Mouse (Mus musculus): ENCODE results near the gene Gnai2.
A peak's percentile ranks its signal among the peaks of the same experiment; 100 is the strongest.

Gene Gnai2

DNA sequence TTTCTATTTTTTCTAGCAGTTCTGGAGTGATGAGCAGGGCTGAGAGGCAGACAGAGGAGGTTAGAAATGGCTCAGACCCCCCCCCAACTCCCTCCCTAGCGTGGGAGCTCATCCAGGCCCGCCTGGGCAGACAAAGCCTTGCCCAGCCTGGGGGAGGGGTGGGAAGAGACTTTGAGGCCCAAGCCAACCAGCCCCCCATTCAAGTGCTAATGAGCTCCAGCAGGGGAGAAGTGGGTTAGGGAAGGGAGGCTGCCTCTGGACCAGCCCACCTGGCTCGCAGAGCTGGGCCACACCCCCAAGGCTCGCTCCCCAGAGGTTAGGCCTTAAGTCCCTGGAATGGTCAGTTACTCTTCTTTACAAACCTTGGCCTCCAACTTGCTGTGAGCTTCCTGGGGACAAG lies 4.6 kb downstream of the Gnai2 start:
- no peak for DNase-seq (ENCODE audit: low spot score)

DNA sequence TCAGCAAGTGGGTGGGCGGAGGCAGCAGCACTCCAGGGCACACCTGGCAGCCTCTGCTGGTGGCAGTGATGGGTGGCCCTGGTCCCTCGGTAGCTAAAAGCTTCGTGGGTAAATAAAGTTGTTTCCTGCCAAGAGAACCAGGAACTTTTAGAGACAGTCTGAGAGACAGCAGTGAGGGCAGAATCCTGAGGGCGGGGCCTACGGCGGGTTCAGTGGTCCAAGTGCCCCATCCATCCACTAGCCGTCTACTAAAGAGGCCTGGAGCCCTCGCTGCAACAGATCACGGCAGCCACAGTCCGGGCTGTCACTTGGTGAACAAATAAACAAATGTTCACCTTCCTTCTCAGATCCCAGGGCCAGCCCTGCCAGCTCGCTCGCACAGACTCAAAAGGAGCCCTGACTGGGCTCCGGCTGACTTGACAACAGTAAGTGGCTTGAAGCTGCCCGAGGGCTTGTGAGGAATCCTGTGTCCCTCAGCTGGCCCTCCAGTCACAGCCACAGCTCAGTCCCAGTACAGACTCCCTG lies 5.2 kb downstream of the Gnai2 start:
- no peak for DNase-seq (ENCODE audit: low spot score)

DNA sequence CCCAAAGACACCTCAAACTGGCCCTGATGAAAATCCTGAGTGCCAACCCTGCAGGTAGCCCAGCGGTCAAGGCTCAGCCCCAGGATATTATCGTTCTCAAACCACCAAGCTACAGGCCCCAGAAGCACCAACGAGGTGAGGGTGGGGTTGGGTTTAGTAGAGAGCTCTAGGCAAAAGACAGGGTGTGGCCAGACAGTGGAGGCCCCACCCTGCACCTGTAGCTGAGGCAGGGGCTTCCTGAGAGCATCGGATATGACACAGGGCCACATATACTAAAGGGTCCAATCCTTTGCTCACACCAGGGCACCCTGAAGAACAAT lies 5.8 kb downstream of the Gnai2 start:
- no peak for DNase-seq (ENCODE audit: low spot score)

DNA sequence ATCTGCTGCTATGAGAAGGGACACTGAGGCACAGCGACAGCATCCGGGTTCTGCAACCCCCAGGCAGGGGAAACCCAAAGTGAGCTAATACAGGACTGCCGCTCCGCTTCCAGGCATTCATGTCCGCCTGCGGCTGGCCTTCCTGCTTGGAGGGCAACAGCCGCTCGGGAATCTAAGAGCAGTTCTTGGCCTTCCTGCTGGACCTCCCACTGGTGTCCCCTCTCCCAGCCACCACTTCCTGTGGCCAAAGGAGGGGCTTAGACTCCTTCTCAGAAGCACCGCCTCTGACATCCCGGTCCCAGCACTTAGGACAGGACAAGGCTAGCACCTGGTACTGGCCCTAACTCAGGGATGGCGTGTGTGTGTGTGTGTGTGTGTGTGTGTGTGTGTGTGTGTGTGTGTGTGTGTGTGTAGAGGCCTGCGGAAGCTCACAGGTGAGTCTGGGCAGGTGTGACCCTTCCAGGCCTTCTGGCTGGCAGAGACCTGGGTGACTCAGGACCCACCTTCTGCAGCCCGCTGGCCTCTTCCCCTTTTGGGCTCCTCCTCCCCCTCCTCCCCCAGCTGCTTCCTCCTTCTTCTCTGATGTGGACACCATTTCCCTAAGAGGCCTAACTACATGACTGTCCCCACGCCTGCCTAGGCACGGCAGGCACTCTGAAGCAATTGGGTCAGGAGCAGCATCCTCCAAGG lies 6.3 kb downstream of the Gnai2 start:
- DNase-seq (ENCODE audit: low spot score): no peak

DNA sequence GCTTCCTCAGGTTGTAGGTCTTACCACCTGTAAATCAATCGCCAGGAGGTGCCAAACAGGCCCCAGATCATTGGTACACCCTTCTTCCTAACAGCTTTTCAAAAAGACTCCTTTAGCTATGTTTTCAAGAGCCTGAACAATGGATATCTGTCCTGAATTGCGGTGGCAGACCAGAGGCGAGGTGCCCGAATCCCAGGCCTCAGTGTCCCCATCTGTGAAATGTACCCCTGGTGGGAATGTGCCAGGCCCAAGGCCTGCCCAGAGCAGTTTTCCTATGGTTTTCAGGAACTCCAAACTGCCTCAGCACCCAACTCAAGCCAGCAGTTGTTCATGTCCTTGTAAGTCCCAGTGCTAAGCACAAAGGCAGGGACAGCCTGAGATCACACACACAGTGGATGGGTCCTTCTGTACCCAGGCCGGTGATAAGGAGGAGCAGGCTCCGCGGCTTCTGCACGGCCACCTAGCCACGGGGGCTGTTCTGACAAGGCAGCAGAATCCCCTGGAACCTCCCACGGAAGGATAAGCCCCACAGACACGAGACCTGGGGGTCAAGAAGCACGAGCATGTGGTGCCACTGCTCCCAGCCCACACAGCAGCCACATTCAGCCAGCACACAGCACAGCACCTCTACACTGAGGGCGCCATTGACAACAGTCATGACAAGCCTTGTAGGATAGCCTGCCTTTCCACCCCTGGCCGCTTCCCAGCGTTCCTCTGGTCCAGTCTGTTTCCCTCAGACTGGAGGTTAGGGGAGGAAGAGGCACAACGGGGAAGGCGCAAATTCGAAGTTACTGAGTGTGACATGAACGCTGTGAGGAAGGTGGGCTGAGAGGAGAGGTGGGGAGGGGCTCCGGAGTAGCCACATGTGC lies 7.5 kb downstream of the Gnai2 start:
- no peak for DNase-seq (ENCODE audit: low spot score)

DNA sequence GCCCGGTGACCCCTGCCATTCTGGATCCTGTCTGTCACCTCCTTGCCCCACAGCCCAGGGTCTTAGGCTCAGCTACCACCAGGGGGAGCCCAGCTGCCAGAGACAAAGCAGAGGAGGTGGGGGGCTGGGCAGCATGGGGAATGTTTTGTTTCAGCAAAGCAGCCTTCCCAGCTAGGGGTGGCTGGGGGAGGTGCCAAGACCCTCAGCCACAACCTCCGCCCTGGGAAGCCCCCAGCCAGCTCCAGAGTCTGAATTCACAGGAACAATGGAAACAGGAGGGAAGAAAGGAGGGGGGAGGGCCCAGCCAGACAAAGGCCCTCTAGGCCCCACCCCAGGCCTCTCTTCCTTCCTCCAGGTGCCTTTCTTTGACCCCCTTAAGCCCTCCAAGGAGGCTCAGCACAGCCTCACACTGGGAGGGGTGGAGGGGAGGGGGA lies 8.3 kb downstream of the Gnai2 start:
- DNase-seq (ENCODE audit: low spot score): peak; percentile 79

DNA sequence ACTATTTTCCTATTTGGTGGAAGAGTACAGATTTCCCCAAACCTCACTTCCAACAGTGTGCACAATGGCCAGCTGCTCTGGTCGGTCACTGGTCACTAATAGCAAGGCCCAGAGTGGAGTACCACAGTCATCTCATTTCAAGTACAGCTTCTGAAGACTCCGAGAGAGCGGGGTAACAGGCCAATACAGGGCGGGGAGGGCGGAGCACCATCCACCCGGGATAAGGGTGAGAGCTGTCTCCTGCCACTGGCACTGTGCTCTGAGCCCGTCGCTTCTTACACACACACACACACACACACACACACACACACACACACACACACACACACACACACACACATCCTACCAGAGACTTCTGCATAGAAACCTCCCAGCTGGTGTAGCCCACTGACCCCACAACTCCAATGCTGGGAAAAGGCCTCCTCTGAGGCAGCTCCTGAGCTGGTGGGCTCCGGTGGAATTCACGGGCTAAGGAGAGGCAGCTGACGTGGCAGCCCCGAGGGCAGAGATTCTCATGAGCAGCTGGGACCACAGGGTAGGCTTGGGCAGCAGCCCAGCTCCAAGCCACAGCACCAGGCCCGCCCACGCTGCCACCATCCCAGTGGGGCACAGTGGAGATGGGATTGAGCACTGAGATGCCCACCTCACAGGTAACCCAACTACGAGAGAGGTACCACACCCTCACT lies 8.9 kb downstream of the Gnai2 start:
- no peak for DNase-seq (ENCODE audit: low spot score)

DNA sequence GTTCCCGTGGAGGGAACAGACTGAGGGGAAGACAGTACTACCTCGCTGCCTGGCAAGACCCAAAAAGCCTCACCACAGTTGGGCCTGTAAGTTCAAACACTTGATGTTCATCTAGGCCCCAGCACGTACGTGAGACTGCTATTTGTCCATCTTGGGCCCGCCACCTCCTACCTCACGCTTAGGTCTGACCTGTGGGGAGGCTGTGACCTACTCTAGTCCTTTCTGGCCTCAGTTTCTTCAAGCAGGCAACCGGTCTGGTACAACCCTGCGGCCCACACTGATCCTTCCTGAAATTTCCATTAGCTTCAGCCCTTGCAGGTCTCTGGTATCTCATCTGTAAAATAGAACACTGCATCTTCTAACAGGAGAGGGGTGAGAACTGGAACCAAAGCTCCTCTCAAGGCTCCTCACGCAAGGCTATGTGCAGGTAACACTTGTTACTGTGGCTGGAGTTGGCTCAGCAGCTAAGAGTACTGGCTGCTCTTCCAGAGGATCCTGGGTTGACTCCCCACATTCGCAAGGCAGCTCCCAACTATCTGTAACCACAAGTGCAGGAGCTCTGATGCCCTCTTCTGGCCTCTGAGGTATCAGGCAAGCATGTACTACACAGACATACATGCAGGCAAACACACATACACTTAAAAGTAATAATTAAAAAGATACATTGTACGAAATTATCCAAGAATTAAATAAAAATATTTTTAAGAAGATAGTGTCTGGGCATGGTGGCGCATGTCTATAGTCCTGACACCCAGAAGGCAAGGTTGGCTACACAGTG lies 9.6 kb downstream of the Gnai2 start:
- DNase-seq (ENCODE audit: low spot score): no peak

DNA sequence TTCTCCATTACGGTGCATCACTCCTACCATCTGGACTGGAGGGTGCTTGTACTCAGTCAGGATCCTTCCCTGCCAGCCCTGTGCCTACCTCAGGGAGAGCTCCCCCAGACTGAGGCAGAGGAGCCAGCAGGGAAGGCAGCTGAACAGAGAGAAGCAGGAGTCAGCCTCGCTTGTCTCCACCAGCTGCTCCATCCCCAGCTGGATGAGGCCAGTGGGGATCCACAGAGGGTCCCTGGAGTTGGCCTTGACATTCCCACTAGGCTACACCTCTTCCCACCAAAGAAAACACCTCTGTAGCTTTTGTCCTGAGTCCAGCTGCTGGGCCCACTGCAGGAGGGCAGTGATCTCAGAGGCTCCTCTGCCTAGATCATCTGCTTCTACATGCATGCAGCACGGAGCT lies 10.2 kb downstream of the Gnai2 start:
- DNase-seq (ENCODE audit: low spot score): no peak

DNA sequence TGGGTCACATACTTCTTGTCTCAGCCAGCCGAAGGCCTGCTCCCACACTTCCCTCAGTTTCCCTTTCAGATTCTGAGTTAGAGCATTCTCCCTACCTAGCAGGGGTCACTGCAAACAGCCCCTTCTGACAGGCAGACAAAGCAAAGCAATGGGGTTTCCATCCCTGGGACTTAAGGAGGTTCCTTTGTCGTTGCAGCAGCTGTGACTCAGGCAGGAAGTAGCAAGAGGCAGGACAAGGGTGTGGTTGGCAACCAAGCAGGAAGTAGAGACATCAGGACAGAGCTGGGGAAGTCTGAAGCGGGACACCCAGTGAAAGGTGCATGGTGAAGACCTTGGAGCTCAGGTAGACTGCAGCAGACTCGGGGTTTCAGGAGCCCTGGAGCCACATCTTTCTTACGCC lies 10.6 kb downstream of the Gnai2 start:
- DNase-seq (ENCODE audit: low spot score): no peak

DNA sequence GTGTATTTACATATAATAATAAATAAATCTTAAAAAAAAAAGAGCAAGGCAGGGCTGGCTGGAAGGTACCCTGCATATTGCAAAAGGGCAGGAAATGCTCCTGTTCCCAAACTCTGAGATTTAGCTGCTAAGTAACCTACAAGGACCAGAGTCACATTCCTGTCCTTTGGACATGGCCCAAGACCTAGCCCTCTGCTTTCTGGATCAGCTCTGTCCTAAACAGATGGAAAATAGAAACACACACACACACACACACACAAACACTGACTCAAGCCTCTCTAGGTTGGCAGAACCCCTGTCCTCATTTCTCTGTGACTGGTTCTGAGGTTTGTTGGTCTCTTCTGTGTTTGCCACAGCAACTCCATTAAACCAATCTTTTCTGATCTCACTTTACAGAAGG lies 14.2 kb downstream of the Gnai2 start:
- no peak for DNase-seq (ENCODE audit: low spot score)

DNA sequence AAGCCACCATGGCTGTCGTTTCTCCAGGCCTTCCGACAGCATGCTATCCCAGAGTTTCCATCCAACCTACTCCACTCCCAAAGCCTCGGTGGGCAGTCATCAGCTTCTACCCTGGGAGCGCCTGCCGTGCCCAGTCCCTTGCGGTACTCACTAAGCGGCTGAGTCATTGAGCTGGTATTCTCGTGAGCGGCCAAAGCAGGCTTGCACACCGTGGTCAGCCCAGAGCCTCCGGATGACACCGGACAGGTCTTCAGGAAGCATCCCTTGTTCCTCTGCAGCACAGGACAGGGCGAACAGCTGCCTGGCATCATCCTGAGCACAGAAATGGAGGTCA lies 15.7 kb downstream of the Gnai2 start:
- DNase-seq (ENCODE audit: low spot score): no peak

DNA sequence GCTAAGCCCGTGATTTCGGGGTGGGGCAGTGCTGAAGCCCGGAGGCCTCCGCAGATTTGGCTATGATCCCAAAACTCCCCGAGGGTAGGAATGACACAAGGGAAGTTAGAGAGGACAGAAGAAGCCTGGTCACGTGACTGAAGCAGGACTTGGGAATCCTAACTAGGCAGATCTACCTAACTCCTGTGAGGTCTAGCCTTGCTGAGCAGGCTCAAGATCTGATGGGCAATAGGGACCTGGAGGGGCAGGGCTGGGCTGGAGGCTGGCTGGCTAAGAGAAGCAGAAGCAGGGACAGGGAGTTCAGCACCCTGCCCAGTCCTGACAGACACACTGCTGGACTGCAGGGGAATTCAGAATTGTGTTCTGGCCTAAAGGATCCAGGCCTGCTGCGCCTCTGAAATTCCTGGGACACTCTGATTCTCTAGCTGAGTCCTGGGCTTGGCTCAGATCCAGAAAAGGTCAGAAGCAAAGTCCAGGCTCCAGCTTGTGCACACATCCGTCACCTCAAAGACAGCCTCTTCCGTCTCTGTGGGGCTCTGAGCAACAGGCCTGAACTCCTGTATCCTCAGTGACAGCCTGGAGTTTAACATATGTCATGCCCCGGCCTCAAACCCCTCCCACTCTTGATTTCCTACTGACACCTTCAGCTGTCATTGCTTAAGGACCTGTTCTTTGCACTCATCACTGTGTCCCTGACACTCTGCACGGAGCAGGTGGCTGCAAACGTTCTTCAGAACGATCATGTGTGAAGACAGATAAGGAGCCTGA lies 16.2 kb downstream of the Gnai2 start:
- DNase-seq (ENCODE audit: low spot score): no peak

DNA sequence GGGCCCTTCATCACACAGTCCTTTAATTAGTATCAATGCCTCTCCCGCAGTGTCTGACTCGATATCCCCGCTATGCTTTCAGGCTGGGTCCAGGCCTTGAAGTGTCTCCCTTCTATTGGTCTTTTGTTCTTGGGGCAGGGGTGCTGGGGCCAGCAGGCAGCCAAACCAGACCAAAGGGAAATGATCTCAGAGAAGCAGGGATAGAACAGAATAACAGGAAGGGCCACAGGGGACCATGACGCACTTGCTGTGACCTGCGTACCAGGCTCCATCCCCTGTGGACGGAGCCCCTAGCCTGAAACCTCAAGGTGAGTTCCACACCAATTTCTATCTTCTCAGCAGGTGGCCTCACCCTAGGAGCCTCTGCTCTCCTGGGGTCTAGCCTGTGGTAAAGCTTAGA lies 17.1 kb downstream of the Gnai2 start:
- DNase-seq (ENCODE audit: low spot score): no peak

DNA sequence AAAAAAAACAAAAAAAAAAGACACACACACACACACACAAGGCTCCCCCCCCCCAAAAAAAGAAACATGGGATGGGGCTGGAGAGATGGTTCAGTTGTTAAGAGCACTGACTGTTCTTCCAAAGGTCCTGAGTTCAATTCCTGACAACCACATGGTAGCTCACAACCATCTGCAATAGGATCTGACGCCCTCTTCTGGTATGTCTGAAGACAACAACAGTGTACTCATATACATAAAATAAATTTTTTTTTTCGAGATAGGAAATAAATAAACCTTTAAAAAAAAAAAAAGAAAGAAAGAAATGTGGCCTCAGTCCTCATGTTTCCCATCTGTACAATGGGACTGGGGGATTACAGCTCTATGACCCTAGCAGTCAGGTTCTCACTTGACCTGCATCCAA lies 17.7 kb downstream of the Gnai2 start:
- no peak for DNase-seq (ENCODE audit: low spot score)

DNA sequence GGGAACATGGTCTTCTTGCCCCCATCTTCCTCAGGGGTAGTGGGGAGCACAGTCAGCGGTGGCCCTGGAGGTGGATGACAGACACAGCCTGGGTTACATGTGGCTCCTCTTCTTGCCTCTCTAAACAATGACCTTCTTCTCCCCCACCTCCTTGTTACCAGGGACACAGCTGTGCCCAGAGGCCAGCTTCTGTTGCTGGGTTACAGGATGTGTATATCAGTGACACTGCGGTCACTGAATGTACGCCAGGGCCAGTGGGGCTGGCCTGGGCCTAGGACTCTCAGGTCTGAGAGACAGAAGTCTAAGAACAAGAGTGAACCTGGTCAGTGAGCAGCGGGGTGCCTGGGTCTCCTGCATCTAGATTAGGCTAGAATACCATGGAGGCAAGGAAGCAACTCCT lies 20.1 kb downstream of the Gnai2 start:
- no peak for DNase-seq (ENCODE audit: low spot score)

DNA sequence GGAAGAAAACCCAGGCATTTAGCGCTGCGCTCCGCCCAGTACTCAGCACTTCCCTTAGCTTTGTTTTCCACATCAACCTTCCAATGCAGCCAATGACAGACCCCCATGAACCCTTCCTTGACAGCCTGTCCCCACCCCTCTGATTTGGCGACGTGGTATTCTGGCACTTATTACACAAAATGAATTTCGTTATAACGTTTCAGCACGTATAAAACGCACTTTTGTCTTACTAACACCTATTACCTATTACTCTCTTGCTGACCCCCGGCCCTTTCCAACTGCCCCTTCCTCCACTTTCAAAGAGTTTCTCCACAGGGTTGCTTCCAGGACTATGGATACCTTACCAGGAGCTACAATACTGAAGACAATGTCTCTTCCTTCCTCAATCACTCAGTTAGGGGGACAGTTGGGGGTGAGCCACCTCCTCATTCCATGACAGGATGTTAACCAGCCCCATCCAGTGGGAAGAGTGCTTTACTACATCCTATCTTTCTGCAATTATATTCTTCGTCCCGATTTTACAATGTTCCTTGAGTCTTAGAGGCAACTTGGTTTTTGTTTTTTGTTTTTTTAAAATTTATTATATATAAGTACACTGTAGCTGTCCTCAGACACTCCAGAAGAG lies 22.1 kb downstream of the Gnai2 start:
- no peak for DNase-seq (ENCODE audit: low spot score)

DNA sequence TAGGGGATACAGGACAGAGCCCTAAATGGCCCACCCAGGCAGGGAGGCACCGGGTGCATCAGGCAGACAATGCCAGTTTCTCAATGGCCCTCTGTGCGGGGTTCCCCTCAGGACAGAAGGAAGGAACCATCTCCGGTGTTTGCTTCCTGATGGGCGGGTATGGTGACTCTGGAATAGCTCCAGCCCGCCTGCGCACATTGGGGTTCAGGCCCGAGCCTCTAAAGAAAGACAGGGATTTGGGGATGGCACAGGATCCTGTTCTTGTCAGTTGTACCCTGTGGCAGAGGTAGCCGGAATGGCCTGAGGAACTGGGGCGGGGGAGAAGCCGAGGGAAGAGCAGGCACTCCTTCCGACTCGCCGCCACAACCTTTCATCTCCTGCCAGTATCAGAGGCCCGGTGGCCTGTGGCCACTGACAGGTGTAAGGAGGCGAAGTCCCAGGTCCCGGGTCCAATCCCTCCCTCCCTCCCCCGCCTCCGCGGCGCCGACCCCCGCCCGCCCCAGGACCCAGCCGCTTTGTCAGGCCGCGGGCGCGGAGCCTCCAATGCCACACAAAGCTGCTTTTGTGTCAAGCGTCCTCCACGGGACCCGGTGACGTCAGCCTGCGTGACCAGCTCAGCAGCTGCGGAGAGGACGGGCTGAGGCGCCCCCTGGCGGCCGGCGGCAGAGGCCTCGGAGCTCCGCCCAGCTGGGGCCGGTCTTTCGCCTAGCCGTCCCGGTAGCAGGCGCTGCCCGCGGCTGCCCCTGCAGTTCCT lies 22.8 kb downstream of the Gnai2 start:
- DNase-seq (ENCODE audit: low spot score): peak; percentile 99

DNA sequence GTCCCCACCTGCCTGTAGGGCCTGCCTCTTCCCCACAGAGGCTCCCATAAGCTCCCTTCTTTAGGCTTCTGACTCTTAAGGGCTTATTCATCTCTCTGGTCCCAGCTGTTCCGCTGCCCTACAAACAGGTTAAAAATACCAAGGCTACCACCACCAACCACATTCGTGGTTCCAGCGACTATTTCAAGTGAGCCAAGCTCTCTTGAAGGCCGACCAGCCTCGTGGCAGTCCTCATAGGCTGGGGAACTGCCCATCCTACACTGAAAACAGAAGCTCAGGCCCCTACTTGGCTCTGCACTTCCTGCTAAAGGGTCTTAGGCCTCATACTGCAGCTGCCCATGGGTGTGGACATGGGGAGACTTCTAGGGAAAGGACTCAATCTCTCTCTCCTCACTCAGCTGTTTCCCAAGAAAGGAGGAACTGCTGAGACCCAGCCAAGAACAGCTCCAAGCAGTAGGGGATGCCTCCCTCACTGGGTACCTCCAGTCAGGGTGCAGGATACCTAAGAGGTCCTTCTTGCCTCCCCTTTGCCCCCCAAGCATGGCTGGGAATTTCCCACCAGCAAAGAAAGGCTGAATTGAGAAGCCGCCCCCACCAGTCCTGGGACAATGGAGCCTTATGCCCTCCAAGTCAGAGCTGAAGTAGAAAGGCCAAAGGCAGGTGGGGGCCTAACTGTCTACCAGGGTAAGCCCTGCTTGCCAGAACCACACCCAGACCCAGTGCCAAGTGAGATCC lies 23.5 kb downstream of the Gnai2 start:
- no peak for DNase-seq (ENCODE audit: low spot score)

DNA sequence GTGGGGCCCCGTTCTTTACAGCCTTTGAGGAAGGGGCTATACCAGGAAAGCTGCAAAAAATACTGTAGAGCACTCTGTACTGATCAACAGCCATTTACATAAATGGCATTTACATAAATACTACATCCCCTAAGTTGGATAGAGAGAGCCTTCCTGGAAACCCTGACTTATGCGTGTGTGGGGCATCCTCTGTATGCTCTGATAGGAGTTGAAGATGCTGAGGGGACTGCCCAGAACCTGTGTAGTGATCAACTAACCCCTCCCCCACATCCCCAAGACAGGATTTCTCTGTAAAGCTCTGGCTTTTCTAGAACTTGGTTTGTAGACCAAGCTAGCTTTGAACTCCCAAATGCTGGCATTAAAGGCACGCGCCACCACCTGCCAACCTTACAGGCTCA lies 25.7 kb downstream of the Gnai2 start:
- no peak for DNase-seq (ENCODE audit: low spot score)

Data from ovary, postnatal 36 days (tissue).